Mouse (Mus musculus) hindbrain, embryonic 11.5 days (tissue): ENCODE results near the gene 1110051M20Rik. TPM values are rescaled to one million over a fixed set of nuclear protein-coding genes. Genes with fewer than 3 reads are reported as not detected.

ENCODE experiments used
- ATAC-seq: fragments of 200-750 bp; cut with Nextera tagmentation; 2 replicates; pipeline ENCODE4 v1.8.0; 2017; ENCODE audit warnings: mild to moderate bottlenecking, moderate TSS enrichment, moderate library complexity; ENCODE audit not compliant: low FRiP score
- DNase-seq: peaks from one replicate; pipeline ENCODE4 v3.0.0-alpha.2; 2015; ENCODE audit warnings: low spot score
- H3K27ac ChIP-seq: fragments of 300-500 bp; sonication (generic); 2 replicates; pipeline ENCODE4 v1.5.1; 2014; ENCODE audit warnings: mild to moderate bottlenecking, low read depth, low read length
- H3K27me3 ChIP-seq: fragments of 300-500 bp; sonication (generic); 2 replicates; pipeline ENCODE4 v1.6.1; 2014; ENCODE audit warnings: mild to moderate bottlenecking, low read length, moderate library complexity, mixed read lengths; ENCODE audit not compliant: control insufficient read depth, insufficient read depth
- H3K36me3 ChIP-seq: fragments of 300-500 bp; sonication (generic); 2 replicates; pipeline ENCODE4 v1.6.1; 2014; ENCODE audit warnings: mild to moderate bottlenecking, low read length, moderate library complexity, mixed read lengths; ENCODE audit not compliant: control insufficient read depth, insufficient read depth
- H3K4me1 ChIP-seq: fragments of 300-500 bp; sonication (generic); replicated peaks from 2 replicates; pipeline ENCODE4 v1.6.1; 2014; ENCODE audit warnings: low read length, mixed read lengths; ENCODE audit not compliant: control insufficient read depth, insufficient read depth
- H3K4me2 ChIP-seq: fragments of 300-500 bp; sonication (generic); replicated peaks from 2 replicates; pipeline ENCODE4 v1.6.1; 2014; ENCODE audit warnings: mild to moderate bottlenecking, low read depth, low read length
- H3K4me3 ChIP-seq: fragments of 300-500 bp; sonication (generic); 2 replicates; pipeline ENCODE4 v1.5.1; 2014; ENCODE audit warnings: low read depth, low read length
- H3K9ac ChIP-seq: fragments of 300-500 bp; sonication (generic); 2 replicates; pipeline ENCODE4 v1.6.1; 2014; ENCODE audit warnings: low read depth, low read length
- H3K9me3 ChIP-seq: fragments of 300-500 bp; sonication (generic); 2 replicates; pipeline ENCODE4 v1.6.1; 2016; ENCODE audit warnings: low read length; ENCODE audit not compliant: control insufficient read depth
- WGBS: fragments of 180-500 bp; shearing (Covaris S2); extraction: QIAGEN DNeasy Blood & Tissue Kit; methylation state at CpG from one replicate; pipeline ENCODE4 v1.1.7; 2014; 5-methylcytosine and 5-hydroxymethylcytosine counted together
- polyA plus RNA-seq: library from polyadenylated mRNA; unstranded; fragments of >200 nt; fragmentation: Nextera tagmentation; extraction: Ambion mirVana; gene quantifications from 2 replicates; pipeline ENCODE4 v1.2.1, GENCODE M21; 2014

Gene 1110051M20Rik
- polyA plus RNA-seq, 1 experiment from 2014 or later = 102 TPM

- H3K36me3 ChIP-seq = peaks cover 2% of the 10 kb centered on the region; the same call in 1 of the 2 replicates
- no peak overlapping the region for H3K9ac ChIP-seq
- no peak overlapping the region for H3K27ac ChIP-seq
- H3K4me2 ChIP-seq = no peak overlapping the region
- H3K27me3 ChIP-seq = no peaks in the 10 kb centered on the region
- WGBS = 84% methylated on average over 7 of the region's 7 CpGs
- no peak overlapping the region for H3K4me3 ChIP-seq
- H3K9me3 ChIP-seq = no peaks in the 10 kb centered on the region
- no peak for ATAC-seq
- no peak for DNase-seq
- no peaks in the 10 kb centered on the region for H3K4me1 ChIP-seq
These were observed 32.3 kb upstream of the 1110051M20Rik start for GRCm38 (mm10) chr2:91476841-91477240.

GRCm38 (mm10) chr2:91476251-91476661 is 31.8 kb upstream of the 1110051M20Rik start:
- no peak for ATAC-seq
- WGBS = 85% methylated on average over 17 of the region's 17 CpGs

GRCm38 (mm10) chr2:91475791-91476190 is 31.3 kb upstream of the 1110051M20Rik start:
- Histone ChIP-seq H3K4me2 (no peak overlapping the region), H3K27me3 (no peaks in the 10 kb centered on the region), H3K36me3 (peaks cover 2% of the 10 kb centered on the region; the same call in 1 of the 2 replicates), H3K27ac (no peak overlapping the region), H3K9ac (no peak overlapping the region), H3K4me3 (no peak overlapping the region), H3K9me3 (no peaks in the 10 kb centered on the region), H3K4me1 (no peaks in the 10 kb centered on the region)
- WGBS = 75% methylated on average over 7 of the region's 7 CpGs
- no peak for ATAC-seq
- no peak for DNase-seq

More at GRCm38 (mm10) chr2:91476251-91476661, 31.8 kb upstream of the 1110051M20Rik start:
- no peak overlapping the region for H3K9ac ChIP-seq
- no peak overlapping the region for H3K4me3 ChIP-seq
- H3K4me1 ChIP-seq = no peaks in the 10 kb centered on the region
- no peak for DNase-seq
- no peak overlapping the region for H3K27ac ChIP-seq
- H3K36me3 ChIP-seq = peaks cover 2% of the 10 kb centered on the region; the same call in 1 of the 2 replicates
- no peaks in the 10 kb centered on the region for H3K9me3 ChIP-seq
- no peak overlapping the region for H3K4me2 ChIP-seq
- H3K27me3 ChIP-seq = no peaks in the 10 kb centered on the region

GRCm38 (mm10) chr2:91474358-91474757 is 29.9 kb upstream of the 1110051M20Rik start:
- Histone ChIP-seq H3K4me3 (no peak overlapping the region), H3K27me3 (no peaks in the 10 kb centered on the region), H3K36me3 (0 out of 2 replicates have a peak, but pooled peaks cover 2% of the 10 kb centered on the region), H3K9ac (no peak overlapping the region), H3K4me1 (peaks cover 10% of the 10 kb centered on the region), H3K4me2 (no peak overlapping the region), H3K27ac (no peak overlapping the region), H3K9me3 (no peaks in the 10 kb centered on the region)
- 73% methylated on average over 12 of the region's 12 CpGs for WGBS
- ATAC-seq (0 out of 2 replicates have a peak, but pooled peaks have one; percentile 23), DNase-seq (no peak)

GRCm38 (mm10) chr2:91470055-91470647 is 25.6 kb upstream of the 1110051M20Rik start:
- H3K27me3 ChIP-seq = no peaks in the 10 kb centered on the region
- peak overlapping the region; percentile 36; the same call in 1 of the 2 replicates for H3K27ac ChIP-seq
- H3K4me1 ChIP-seq = peaks cover 10% of the 10 kb centered on the region
- H3K4me3 ChIP-seq = no peak overlapping the region
- H3K4me2 ChIP-seq = no peak overlapping the region
- peak overlapping the region; percentile 23; the same call in 1 of the 2 replicates for H3K9ac ChIP-seq
- no peaks in the 10 kb centered on the region for H3K36me3 ChIP-seq
- ATAC-seq (peak; percentile 83), DNase-seq (peak; percentile 59)
- H3K9me3 ChIP-seq = no peaks in the 10 kb centered on the region
- WGBS = 7% methylated on average over 7 of the region's 7 CpGs

- WGBS = 65% methylated on average over 8 of the region's 8 CpGs
- Histone ChIP-seq H3K36me3 (no peaks in the 10 kb centered on the region), H3K4me2 (no peak overlapping the region), H3K27ac (no peak overlapping the region), H3K4me3 (no peak overlapping the region), H3K27me3 (no peaks in the 10 kb centered on the region), H3K9ac (no peak overlapping the region), H3K9me3 (no peaks in the 10 kb centered on the region), H3K4me1 (peaks cover 14% of the 10 kb centered on the region)
- DNase-seq = no peak
- ATAC-seq = no peak
These were observed 23.1 kb upstream of the 1110051M20Rik start for GRCm38 (mm10) chr2:91467613-91468012.

GRCm38 (mm10) chr2:91465934-91466333 is 21.4 kb upstream of the 1110051M20Rik start:
- Histone ChIP-seq H3K27ac (no peak overlapping the region), H3K9ac (no peak overlapping the region), H3K36me3 (no peaks in the 10 kb centered on the region), H3K9me3 (no peaks in the 10 kb centered on the region), H3K4me1 (peaks cover 19% of the 10 kb centered on the region), H3K4me3 (no peak overlapping the region), H3K27me3 (no peaks in the 10 kb centered on the region), H3K4me2 (no peak overlapping the region)
- no peak for ATAC-seq
- no peak for DNase-seq
- WGBS = 93% methylated on average over 3 of the region's 3 CpGs

- Histone ChIP-seq H3K4me2 (peak overlapping the region; percentile 36), H3K9me3 (no peaks in the 10 kb centered on the region), H3K27me3 (no peaks in the 10 kb centered on the region; the same call in 1 of the 2 replicates), H3K4me3 (no peak overlapping the region), H3K4me1 (peaks cover 11% of the 10 kb centered on the region; the same call in 1 of the 2 replicates), H3K9ac (peak overlapping the region; percentile 49), H3K36me3 (no peaks in the 10 kb centered on the region), H3K27ac (peak overlapping the region; percentile 25; the same call in 1 of the 2 replicates)
- peak; percentile 39 for DNase-seq
- ATAC-seq = 0 out of 2 replicates have a peak, but pooled peaks have one; percentile 25
- 7% methylated on average over 12 of the region's 12 CpGs for WGBS
These were observed 18.2 kb upstream of the 1110051M20Rik start for GRCm38 (mm10) chr2:91462681-91463080.

- no peak overlapping the region for H3K27ac ChIP-seq
- H3K9ac ChIP-seq = peak overlapping the region; percentile 49; the same call in 1 of the 2 replicates
These were observed 17.7 kb upstream of the 1110051M20Rik start for GRCm38 (mm10) chr2:91462196-91462595.

More at GRCm38 (mm10) chr2:91462196-91462595, 17.7 kb upstream of the 1110051M20Rik start:
- no peaks in the 10 kb centered on the region for H3K36me3 ChIP-seq
- H3K4me1 ChIP-seq = peaks cover 11% of the 10 kb centered on the region; the same call in 1 of the 2 replicates
- H3K4me3 ChIP-seq = no peak overlapping the region
- peak; percentile 31 for DNase-seq
- H3K27me3 ChIP-seq = no peaks in the 10 kb centered on the region; the same call in 1 of the 2 replicates
- H3K9me3 ChIP-seq = no peaks in the 10 kb centered on the region
- H3K4me2 ChIP-seq = peak overlapping the region; percentile 36; the same call in 1 of the 2 replicates
- WGBS = 0% methylated on average over 2 of the region's 2 CpGs
- no peak for ATAC-seq
